Mouse (Mus musculus) telencephalon, adult 2 months (tissue): ENCODE measurements around the gene Csrnp2.
"Not testable (repeated sequence)": the region's sequence is repeated elsewhere in the genome, so short reads cannot be mapped to it uniquely, and the experiment has no call there.

Source experiments
- DNase-seq: peaks from one replicate; pipeline ENCODE4 v3.0.0-alpha.2; 2011; ENCODE audit warnings: low read depth, low spot score

Csrnp2 gene

DNA sequence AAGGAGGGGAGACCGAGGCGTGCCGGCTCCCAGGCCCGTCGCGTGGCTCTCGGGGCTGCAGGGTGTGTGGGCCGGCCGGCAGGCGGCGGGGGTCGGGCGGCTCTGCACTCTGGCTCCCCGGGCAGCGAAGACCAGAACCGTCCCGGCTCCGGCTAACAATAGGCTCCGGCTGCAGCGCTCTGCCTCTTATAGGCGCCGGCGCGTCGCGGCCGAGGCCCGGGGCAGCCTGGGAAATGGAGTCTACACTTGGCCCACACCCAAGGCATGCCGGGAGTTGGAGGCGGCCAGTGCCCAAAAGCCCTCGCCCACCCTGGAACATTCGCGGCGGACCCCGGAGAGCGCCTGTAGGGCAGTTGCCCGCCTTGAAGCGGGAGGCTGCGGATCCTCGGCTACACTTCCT lies at the start of gene Csrnp2:
TSS of gene Csrnp2 (minus strand) at position 387 of the 400 bp plus-strand sequence.
- DNase-seq, result peak; percentile 68

DNA sequence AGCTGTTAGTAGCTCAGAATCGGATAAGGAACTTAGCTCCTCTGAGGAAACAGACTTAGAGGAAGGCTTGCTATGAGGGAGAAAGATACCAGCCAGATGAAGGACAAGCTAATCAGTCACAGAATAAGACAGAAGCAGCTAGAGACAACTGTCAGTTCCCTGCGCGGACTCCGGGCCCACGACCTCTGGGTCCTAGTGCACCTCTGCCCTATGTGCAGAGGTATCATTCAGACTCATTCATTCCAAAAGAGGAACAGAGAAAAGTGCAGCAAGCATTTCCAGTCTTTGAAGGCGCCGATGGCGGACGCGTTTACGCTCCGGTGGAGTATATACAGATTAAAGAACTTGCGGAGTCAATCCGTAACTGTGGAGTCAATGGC lies 48.4 kb upstream of the Csrnp2 start:
- not testable (repeated sequence) for DNase-seq

DNA sequence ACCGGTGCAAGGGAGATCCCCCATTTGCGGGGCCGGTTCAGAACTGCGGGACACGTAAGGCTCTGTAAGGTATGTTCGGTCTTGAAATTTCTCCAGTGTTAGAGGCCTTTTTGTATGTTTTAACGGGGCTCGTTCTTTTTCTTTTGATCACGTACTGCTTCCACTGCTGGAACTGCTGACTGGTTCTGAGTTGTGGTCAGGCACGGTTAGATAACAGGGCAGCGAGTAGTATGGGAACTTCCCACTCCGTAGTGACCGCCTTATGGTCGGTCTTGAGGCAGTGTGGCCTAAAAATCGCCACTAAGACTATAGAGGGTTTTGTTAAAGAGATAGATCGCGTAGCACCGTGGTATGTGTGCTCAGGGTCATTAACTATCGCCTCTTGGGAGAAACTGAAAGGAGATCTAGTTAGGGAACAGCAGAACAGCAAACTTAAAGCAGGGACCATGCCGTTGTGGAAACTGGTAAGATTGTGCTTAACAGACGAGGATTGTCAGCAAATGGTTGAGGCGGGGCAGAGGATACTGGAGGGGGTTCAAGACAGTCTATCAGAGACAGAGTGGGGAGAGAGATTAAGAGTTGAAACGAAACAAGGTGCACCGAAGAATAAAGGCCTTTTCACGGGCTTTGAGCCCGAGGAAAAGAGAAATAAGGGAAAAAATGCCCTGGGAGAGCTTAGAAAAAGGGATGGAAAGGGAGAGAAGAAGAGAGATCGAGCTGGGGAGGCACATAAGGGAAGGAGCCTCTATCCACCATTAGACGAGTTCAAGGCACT lies 47.8 kb upstream of the Csrnp2 start:
- DNase-seq, result not testable (repeated sequence)

DNA sequence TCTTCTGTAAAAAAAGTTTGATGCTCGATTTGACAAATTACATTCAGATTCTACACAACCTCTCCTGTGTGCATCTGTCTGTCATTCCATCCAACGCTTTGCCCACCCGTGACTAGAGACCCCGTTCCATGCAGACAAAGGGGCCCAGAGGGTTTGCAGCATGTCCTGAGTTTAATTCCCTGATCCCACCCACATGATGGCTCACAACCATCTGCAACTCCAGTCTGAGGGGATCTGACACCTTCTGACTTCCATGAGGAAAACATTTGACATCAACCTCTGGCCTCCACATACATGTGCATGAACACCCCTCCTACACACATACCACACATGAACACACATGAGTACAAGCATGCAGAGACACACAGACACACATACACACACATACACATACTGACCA lies 46.1 kb upstream of the Csrnp2 start:
- no peak for DNase-seq

DNA sequence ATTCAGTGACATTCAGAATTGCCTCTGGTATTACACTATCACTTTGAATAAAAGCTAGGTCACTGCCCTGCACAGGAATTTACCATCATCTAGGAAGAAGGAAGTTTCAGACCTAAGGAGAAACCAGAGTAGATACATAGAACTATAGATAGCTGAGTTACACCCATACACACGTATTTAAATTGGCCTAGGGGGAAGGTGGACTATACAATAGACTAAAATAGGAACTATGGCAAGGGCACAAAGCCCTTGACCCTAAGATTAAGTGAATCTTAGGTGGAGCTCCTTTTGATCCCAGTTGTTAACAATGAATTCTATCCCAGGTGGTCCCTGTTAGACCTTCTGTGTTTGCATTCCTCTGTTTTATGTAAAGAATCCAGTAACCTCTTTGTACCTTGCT lies 45.7 kb upstream of the Csrnp2 start:
- DNase-seq, result not testable (repeated sequence)

DNA sequence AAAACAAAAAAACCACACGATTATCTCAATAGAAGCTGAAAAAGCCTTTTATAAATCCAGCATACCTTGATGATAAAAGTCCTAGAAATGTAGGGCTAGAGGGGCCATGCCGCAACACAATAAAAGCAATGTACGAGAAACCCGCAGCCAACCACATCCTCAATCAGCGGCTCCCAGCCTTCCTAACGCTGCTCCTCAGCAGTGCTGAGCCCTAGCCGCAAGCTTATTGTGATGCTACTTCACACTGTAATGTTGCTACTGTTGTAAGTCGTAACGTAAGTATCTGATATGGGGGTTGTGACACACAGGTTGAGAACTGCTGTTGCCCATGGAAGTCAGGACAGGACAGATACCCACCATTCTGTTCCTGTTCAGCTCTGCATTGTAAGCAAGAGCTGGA lies 44.1 kb upstream of the Csrnp2 start:
- no peak for DNase-seq

DNA sequence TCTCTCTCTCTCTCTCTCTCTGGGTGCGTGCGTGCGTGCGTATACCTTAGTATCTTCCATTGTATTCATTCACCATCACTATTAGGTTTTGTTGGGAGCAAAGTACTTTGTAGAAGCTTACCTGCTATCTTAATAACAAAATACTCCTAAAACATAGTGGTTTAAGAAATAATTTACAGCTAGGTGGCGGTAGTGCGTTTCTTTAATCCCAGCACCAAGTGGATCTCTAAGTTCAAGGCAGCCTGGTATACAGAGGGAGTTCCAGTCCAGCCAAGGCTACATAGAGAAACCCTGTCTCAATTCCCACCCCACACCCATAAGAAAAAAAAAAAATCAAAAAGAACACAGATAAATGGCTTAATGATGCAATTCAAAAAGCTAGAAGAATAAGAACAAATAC lies 42.6 kb upstream of the Csrnp2 start:
- DNase-seq, result peak; percentile 17

DNA sequence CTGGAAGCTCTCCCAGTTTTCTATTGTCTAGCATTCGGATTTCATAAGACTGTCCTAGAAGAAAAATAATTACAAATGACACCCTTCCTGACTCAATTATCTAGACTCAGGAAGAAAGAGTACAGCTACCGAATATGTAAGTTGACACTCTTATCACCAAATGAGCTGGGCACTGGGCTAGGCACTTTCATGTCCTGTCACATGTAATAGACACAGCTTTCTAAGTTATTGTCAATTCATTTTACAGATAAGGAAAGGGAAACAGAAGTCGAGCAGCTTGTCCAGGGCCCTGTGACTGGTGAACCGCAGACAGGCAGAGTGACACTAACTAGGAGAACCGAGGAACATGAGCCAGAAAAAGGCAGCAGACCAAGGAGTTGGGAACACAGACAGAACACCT lies 32.6 kb upstream of the Csrnp2 start:
- DNase-seq, result no peak

DNA sequence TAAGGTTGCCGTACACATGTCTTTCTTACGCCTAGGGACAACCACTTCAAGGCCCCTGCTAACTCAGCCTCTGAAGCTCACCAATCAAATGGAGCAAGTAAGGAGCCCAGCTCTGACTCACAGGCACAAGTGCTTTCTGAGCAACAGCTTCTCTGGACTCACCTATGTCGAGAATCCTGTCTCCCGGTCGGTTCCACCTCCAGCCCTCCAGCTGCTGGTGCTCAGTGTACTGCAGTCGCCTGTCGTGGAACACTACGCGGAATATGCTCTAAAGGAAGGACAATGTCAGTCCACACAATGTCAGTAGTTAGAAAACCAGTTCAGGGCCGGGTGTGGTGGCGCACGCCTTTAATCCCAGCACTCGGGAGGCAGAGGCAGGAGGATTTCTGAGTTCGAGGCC lies 30.1 kb upstream of the Csrnp2 start:
- no peak for DNase-seq

DNA sequence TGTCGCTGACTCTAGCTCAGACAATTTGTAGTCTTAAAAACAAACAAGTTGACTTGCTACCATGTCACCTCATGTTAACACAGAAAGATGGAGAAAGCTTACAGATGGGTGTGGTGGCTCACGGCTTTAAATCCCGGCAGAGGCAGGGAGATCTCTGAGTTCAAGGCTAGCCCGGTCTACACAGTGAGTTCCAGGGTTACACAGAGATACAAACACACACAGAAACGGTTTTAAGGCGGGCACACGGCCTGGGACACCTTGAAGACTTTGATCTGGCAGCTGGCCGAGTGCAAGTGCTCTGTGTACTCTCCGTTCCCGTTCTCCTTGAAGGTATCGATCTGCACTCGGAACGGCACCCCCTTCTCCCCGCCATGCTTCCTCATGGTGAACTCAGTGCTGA lies 25.0 kb upstream of the Csrnp2 start:
- DNase-seq, result no peak

DNA sequence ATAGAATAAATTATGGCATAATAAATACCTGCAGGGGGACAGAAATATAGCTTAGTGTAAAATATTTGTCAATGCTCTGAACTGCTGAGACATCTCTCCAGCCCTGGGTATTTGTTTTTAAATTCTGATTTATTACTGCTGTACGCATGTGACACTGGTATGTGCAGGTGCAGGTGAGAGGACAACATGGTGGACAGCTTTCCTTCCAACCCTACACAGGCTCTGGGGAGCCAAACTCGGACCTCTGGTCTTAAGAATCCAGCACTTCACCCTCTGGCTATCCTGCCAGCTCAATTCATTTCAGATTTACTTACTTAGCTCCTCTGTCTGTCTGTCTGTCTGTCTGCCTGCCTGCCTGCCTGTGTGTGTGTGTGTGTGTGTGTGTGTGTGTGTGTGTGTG lies 19.8 kb upstream of the Csrnp2 start:
- DNase-seq, result no peak

DNA sequence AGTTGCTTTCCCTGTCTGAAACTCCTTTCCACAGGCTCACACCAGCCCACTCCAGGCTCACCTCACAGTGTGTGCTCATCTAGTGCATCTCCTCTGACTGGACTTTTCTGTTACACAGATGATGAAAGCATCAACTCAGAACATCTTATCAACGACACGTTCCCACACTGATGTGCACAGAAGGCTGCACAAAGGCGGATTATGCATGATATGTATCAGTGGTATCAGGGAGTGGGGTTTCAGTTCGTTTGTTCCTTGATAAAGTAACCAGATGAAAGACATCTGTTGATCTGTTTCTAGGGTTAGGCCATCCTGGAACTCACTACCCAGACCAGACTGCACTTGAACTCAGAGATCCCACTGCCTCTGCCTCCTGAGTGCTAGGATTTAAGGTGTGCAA lies 18.1 kb upstream of the Csrnp2 start:
- DNase-seq, result no peak

DNA sequence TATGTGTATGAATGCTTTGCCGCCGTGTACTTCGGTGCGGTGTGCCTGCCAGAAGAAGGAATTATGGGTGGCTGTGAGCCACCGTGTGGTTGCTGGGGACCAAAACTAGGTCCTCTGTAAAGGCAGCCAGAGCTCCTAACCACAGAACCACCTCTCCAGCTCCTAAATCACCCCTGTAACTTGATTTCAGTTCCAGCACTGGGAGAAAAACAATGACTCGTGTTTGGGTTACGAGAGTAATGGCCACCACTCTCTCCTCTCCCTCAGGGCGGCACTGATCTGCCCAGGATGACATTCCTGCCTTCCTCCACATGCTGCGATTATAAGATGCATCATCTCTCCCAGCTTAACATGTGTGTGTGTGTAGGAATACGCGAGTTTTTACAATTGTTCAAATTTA lies 14.8 kb upstream of the Csrnp2 start:
- no peak for DNase-seq

DNA sequence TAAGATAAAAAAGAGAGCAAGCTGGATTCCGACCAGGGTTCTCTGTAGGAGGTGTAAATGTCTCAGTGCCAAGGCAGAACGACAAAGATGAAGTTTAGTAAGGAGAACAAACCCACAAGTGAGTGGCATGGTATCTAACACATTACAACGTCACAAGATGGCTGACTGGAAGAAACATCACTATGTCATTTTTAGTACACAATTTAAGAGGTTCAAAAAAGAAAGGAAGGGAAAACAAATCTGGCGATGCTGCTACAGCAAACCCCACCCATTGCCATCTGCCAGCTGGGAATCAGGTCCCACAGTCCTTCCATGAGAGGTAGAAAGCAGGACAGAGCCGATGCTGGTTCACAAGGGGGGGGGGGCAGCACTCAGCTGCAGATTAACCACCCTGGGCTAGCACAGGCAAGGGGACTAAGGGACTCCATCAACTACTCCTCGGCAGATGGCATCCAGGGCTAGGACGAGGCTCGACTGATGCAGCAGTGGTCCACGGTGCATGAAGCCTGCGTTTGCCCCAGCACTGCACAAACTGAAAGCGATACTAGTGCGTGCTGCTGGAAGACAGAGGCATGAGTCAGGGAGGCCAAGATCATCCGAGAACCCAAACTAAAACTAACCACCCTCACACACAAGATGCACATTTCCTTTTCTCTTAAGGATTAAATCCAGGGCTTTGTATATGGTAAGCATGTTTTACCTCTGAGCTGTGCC lies 13.3 kb upstream of the Csrnp2 start:
- DNase-seq, result no peak

DNA sequence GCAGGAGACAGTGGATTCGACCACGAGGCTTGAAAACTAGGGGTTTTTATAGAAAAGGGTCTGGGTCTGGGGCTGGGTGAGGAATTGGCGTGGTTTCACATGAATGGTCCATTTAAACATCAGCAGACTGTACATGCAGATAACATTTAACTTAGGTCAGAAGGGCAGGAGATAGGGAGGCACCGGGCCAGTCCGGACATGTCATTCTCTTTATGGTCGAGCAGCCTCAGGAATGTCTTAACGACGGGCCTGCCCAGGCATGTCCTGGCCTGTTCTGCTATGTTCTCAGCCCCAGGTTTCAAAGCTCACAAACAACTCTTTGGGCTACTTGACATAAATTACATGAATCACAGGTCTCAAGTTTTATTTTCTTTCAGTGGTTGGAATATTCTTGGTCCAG lies 4.2 kb upstream of the Csrnp2 start:
- not testable (repeated sequence) for DNase-seq

DNA sequence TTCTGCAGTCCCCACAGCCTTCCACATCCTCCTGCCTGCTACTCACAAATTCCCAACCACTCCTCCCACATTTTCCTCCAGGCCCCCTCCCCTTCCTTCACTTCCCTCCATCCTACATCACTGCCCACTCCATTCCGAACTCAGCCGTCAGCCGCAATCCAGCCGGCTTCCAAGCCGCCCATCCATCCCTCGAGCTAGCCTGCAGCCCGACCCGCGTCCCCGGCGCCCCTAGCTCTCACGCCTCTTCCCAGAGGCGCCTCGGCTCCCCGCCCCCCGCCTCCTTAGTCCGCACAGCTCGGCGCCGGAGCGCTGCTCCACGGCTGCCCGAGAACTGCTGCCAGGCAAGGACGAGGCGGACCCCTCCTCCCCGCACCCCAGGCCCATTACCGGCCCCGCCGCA lies 641 bp downstream of the Csrnp2 start:
- no peak for DNase-seq

DNA sequence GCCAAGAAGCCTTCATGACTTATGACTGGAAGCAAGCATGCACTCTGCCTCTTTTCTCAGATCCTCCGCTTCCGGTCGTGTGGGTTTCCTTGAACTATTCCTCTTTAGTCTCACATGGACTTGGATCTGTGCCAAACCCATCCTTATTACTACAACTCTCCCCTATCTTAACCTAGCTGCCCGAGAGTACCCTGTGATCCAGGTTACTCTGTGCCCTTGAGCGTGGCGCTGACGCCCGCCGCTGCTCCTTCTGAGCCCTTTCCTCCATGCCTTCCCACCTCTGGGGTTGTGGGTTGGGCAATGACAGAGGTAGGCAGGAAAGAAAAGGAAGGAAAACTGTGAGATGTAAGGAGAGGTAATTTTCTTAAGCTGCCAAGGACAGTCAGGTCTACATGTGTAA lies 3.3 kb downstream of the Csrnp2 start:
- DNase-seq, result no peak

DNA sequence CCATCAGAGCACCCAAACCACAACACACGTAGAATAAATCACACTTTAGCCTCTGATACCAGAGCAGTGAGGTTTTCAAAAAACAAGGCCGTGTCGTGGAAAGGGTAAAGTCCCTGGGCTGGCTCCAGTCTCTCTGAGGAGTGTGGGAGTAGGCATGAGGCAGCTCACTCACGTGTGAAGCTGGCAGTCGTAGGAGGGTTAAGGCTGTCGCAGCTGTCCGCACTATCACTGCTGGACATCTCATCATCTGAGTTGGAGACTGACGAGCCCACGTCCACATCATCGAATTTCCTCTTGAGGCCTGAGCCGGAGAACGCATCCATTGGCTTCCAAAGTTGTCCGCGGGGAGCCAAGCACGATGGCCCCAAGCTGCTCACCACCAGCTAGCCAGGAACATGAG lies 6.0 kb downstream of the Csrnp2 start:
- DNase-seq, result no peak

DNA sequence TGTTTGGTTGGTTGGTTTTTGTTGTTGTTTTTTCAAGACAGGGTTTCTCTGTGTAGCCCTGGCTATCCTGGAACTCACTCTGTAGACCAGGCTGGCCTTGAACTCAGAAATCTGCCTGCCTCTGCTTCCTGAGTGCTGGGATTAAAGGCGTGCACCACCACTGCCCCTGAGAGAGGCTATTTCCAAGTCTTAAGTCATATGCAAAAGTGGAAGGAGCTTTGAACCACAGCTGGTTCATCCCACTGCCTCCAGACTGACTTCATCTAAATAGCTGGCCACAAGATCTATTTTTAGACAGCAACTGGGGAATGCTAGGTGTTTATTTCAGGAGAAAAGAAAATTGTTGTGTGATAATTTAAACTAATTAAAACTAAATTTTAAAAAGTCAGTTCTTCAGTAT lies 7.0 kb downstream of the Csrnp2 start:
- not testable (repeated sequence) for DNase-seq

DNA sequence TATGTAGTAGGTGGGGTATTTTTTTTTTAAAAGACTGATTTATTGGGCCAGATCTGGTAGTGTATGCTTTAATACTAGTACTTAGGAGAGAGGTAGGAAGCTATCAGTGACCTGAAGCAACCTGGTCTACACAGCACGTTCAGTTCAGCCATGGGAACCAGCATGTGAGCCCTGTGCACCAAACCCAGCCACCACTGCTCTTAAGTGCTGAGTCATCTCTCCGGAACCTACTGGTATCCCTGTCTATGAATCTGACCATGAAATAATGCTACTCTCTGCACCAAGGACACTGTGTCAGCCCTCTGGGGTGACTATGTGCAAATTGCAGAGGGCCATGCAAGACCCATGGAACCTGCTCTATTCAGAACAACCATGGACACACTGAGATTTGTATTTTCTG lies 8.2 kb downstream of the Csrnp2 start:
- no peak for DNase-seq

DNA sequence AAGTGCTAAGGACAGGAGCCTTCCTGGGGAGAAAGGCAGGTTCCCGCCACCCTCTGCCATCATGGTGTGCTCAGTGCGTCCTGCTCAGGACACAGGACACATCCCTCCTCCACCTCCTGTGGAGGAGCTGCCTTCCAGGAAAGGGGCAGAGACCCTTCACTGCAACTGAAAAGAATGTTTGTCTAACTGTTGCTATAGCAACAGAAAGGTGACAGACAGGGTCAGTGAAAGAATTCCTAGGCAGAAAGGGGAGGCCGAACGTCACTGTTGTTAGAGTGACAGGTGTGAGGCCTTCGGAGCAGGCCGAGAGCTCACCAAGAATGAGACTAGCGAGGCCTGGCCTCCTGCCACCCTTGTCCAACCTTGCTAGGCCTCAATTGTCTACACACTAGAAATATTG lies 8.8 kb downstream of the Csrnp2 start:
- no peak for DNase-seq

DNA sequence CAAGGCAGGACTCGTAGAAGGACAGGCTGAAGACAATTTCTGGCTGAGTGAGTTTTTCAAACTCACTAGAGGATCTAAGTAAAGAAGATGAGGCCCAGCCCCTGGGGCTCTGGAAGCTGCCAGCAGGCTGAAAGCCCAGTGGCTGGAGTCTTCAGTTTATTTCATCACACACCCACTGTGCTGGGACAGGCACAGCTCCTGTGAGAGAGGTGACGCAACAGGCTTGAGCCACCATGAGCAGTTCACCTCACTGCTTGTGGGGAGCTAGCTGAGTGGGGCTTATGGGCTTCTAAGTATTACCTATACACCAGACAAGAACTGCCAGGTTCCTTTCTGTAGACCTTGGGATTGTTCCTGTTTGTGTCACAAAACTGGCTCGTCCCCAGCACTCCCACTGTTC lies 9.7 kb downstream of the Csrnp2 start:
- no peak for DNase-seq

DNA sequence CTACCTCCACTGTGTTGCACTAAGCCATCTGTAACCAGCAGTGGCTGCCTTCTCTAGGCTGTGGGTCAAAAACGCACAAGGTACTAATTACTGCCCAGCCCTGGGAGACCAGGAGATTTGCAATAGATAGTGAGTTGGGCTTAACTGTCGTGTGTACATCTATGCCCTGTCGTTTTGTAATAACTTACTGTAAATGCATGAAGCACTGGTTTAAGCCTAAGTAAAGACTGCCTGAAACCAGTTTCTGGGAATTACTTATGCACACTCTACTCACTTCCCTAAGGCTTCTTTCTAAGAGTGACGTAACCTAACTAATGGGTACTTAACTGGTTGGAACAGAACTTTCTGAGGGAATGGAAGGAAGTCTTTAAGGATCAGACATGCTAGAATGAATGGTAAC lies 16.4 kb downstream of the Csrnp2 start:
- DNase-seq, result no peak
